Mouse (Mus musculus) midbrain, embryonic 14.5 days (tissue): ENCODE measurements at regions not wholly inside any gene's neighbourhood (a gene's known extent, or its start where the extent isn't known, plus 50 kb on each side); places are given as distances from the start of the nearest gene placed in this dataset.

ENCODE experiments used
- ATAC-seq: fragments of 200-750 bp; cut with Nextera tagmentation; 2 replicates; pipeline ENCODE4 v1.8.0; 2017; ENCODE audit warnings: moderate number of reproducible peaks, moderate library complexity; ENCODE audit not compliant: low FRiP score, low TSS enrichment
- DNase-seq: peaks from one replicate; pipeline ENCODE4 v3.0.0-alpha.2; 2015
- H3K27ac ChIP-seq: fragments of 300-500 bp; sonication (generic); replicated peaks from 2 replicates; pipeline ENCODE4 v1.5.1; 2014; ENCODE audit warnings: mild to moderate bottlenecking, low read depth, low read length, moderate library complexity
- H3K27me3 ChIP-seq: fragments of 300-500 bp; sonication (generic); 2 replicates; pipeline ENCODE4 v1.6.1; 2014; ENCODE audit warnings: low read length, control low read depth, mixed read lengths; ENCODE audit not compliant: control insufficient read depth, insufficient read depth
- H3K36me3 ChIP-seq: fragments of 300-500 bp; sonication (generic); 2 replicates; pipeline ENCODE4 v1.6.1; 2014; ENCODE audit warnings: low read length, control low read depth; ENCODE audit not compliant: control insufficient read depth, insufficient read depth
- H3K4me1 ChIP-seq: fragments of 300-500 bp; sonication (generic); 2 replicates; pipeline ENCODE4 v1.6.1; 2014; ENCODE audit warnings: mild to moderate bottlenecking, antibody characterized with exemption, low read length, control low read depth; ENCODE audit not compliant: control insufficient read depth, insufficient read depth
- H3K4me2 ChIP-seq: fragments of 300-500 bp; sonication (generic); 2 replicates; pipeline ENCODE4 v1.6.1; 2014; ENCODE audit warnings: mild to moderate bottlenecking, low read length, moderate library complexity
- H3K4me3 ChIP-seq: fragments of 300-500 bp; sonication (generic); replicated peaks from 2 replicates; pipeline ENCODE4 v1.5.1; 2014; ENCODE audit warnings: low read depth, low read length
- H3K9ac ChIP-seq: fragments of 300-500 bp; sonication (generic); replicated peaks from 2 replicates; pipeline ENCODE4 v1.6.1; 2014; ENCODE audit warnings: mild to moderate bottlenecking, low read length, moderate library complexity
- H3K9me3 ChIP-seq: fragments of 300-500 bp; sonication (generic); 2 replicates; pipeline ENCODE4 v1.6.1; 2016; ENCODE audit warnings: low read length, control low read depth, mixed read lengths; ENCODE audit not compliant: control insufficient read depth
- WGBS: fragments of 180-500 bp; shearing (Covaris S2); extraction: QIAGEN DNeasy Blood & Tissue Kit; methylation state at CpG from one replicate; pipeline ENCODE4 v1.1.7; 2014; 5-methylcytosine and 5-hydroxymethylcytosine counted together

- Histone ChIP-seq H3K4me1 (0 out of 2 replicates have a peak, but pooled peaks cover 3% of the 10 kb centered on the region), H3K27ac (no peak overlapping the region), H3K9me3 (peaks cover 4% of the 10 kb centered on the region), H3K4me3 (no peak overlapping the region), H3K4me2 (no peak overlapping the region), H3K27me3 (no peaks in the 10 kb centered on the region), H3K36me3 (no peaks in the 10 kb centered on the region), H3K9ac (no peak overlapping the region)
- ATAC-seq (no peak), DNase-seq (no peak)
- 87% methylated on average over 4 of the region's 4 CpGs for WGBS
These were observed 139.5 kb upstream of the Sox2 start for GRCm38 (mm10) chr3:34510723-34511122.

- DNase-seq (peak; percentile 53), ATAC-seq (no peak)
- 42% methylated on average over 5 of the region's 5 CpGs for WGBS
- no peak overlapping the region for H3K4me2 ChIP-seq
- no peak overlapping the region for H3K27ac ChIP-seq
- H3K9ac ChIP-seq, result no peak overlapping the region
- H3K27me3 ChIP-seq, result no peaks in the 10 kb centered on the region
- H3K36me3 ChIP-seq, result no peaks in the 10 kb centered on the region
- peaks cover 6% of the 10 kb centered on the region; the same call in 1 of the 2 replicates for H3K4me1 ChIP-seq
- no peak overlapping the region for H3K4me3 ChIP-seq
- no peaks in the 10 kb centered on the region; the same call in 1 of the 2 replicates for H3K9me3 ChIP-seq
These were observed 141.0 kb upstream of the Sox2 start for GRCm38 (mm10) chr3:34509160-34509559.

GRCm38 (mm10) chr3:34504573-34504894 lies 145.7 kb upstream of the Sox2 start:
- no peak overlapping the region for H3K4me2 ChIP-seq
- ATAC-seq, result no peak
- no peak for DNase-seq
- no peak overlapping the region for H3K4me3 ChIP-seq
- WGBS, result 28% methylated on average over 3 of the region's 3 CpGs
- peaks cover 10% of the 10 kb centered on the region for H3K4me1 ChIP-seq
- no peaks in the 10 kb centered on the region for H3K27me3 ChIP-seq
- H3K36me3 ChIP-seq, result no peaks in the 10 kb centered on the region
- no peaks in the 10 kb centered on the region for H3K9me3 ChIP-seq
- H3K9ac ChIP-seq, result no peak overlapping the region
- H3K27ac ChIP-seq, result no peak overlapping the region

GRCm38 (mm10) chr3:34503874-34504572 lies 146.2 kb upstream of the Sox2 start:
- peak; percentile 68 for DNase-seq

GRCm38 (mm10) chr3:34496839-34497238 lies 153.4 kb upstream of the Sox2 start:
- DNase-seq, result no peak
- WGBS, result 86% methylated on average over 8 of the region's 8 CpGs
- H3K9ac ChIP-seq, result no peak overlapping the region

More at GRCm38 (mm10) chr3:34503874-34504572, 146.2 kb upstream of the Sox2 start:
- Histone ChIP-seq H3K4me3 (no peak overlapping the region), H3K9me3 (no peaks in the 10 kb centered on the region), H3K4me2 (no peak overlapping the region), H3K4me1 (peaks cover 8% of the 10 kb centered on the region), H3K27ac (no peak overlapping the region), H3K27me3 (no peaks in the 10 kb centered on the region), H3K36me3 (no peaks in the 10 kb centered on the region), H3K9ac (no peak overlapping the region)
- WGBS, result 57% methylated on average over 13 of the region's 13 CpGs
- peak; percentile 58; the same call in 1 of the 2 replicates for ATAC-seq

GRCm38 (mm10) chr3:34495615-34496014 lies 154.6 kb upstream of the Sox2 start:
- Histone ChIP-seq H3K4me1 (no peaks in the 10 kb centered on the region), H3K27me3 (no peaks in the 10 kb centered on the region), H3K27ac (no peak overlapping the region), H3K9me3 (no peaks in the 10 kb centered on the region), H3K4me3 (no peak overlapping the region), H3K4me2 (no peak overlapping the region), H3K36me3 (no peaks in the 10 kb centered on the region), H3K9ac (no peak overlapping the region)
- WGBS, result 69% methylated on average over 3 of the region's 3 CpGs
- DNase-seq (no peak), ATAC-seq (no peak)

More at GRCm38 (mm10) chr3:34496839-34497238, 153.4 kb upstream of the Sox2 start:
- Histone ChIP-seq H3K4me3 (no peak overlapping the region), H3K4me1 (no peaks in the 10 kb centered on the region), H3K36me3 (no peaks in the 10 kb centered on the region), H3K4me2 (no peak overlapping the region), H3K27me3 (no peaks in the 10 kb centered on the region), H3K27ac (no peak overlapping the region), H3K9me3 (no peaks in the 10 kb centered on the region)
- ATAC-seq, result no peak

GRCm38 (mm10) chr3:34493921-34494320 lies 156.3 kb upstream of the Sox2 start:
- Histone ChIP-seq H3K36me3 (no peaks in the 10 kb centered on the region), H3K27ac (no peak overlapping the region), H3K9me3 (no peaks in the 10 kb centered on the region), H3K4me3 (no peak overlapping the region), H3K4me2 (no peak overlapping the region), H3K9ac (no peak overlapping the region), H3K4me1 (no peaks in the 10 kb centered on the region), H3K27me3 (no peaks in the 10 kb centered on the region)
- DNase-seq, result no peak
- ATAC-seq, result no peak

GRCm38 (mm10) chr3:34489008-34489407 lies 161.2 kb upstream of the Sox2 start:
- H3K36me3 ChIP-seq, result no peaks in the 10 kb centered on the region
- H3K4me1 ChIP-seq, result peaks cover 6% of the 10 kb centered on the region
- DNase-seq, result no peak
- H3K4me2 ChIP-seq, result no peak overlapping the region
- no peak for ATAC-seq
- H3K27me3 ChIP-seq, result peaks cover 3% of the 10 kb centered on the region
- 92% methylated on average over 2 of the region's 2 CpGs for WGBS
- H3K9ac ChIP-seq, result no peak overlapping the region
- H3K27ac ChIP-seq, result no peak overlapping the region
- no peak overlapping the region for H3K4me3 ChIP-seq
- H3K9me3 ChIP-seq, result no peaks in the 10 kb centered on the region

GRCm38 (mm10) chr3:34486441-34487050 lies 163.7 kb upstream of the Sox2 start:
- no peak overlapping the region for H3K4me2 ChIP-seq
- no peak overlapping the region for H3K9ac ChIP-seq
- WGBS, result 4% methylated on average over 9 of the region's 9 CpGs
- H3K27me3 ChIP-seq, result peaks cover 3% of the 10 kb centered on the region
- DNase-seq (peak; percentile 74), ATAC-seq (no peak)
- no peak overlapping the region for H3K27ac ChIP-seq
- no peaks in the 10 kb centered on the region for H3K9me3 ChIP-seq
- peaks cover 16% of the 10 kb centered on the region for H3K4me1 ChIP-seq
- no peaks in the 10 kb centered on the region for H3K36me3 ChIP-seq
- no peak overlapping the region for H3K4me3 ChIP-seq
